Mouse (Mus musculus) liver, embryonic 12.5 days (tissue): Measurements from ENCODE around the gene Mrgprf. TPM values are rescaled to one million over a fixed set of nuclear protein-coding genes. Genes with fewer than 3 reads are reported as not detected.
A peak's percentile ranks its signal among the peaks of the same experiment; 100 is the strongest.

Experiments
- ATAC-seq: fragments of 200-750 bp; cut with Nextera tagmentation; 2 replicates; pipeline ENCODE4 v1.8.0; 2017; ENCODE audit warnings: moderate number of reproducible peaks, mild to moderate bottlenecking, moderate library complexity
- H3K27ac ChIP-seq: fragments of 300-500 bp; sonication (generic); 2 replicates; pipeline ENCODE4 v1.5.1; 2016; ENCODE audit warnings: mild to moderate bottlenecking
- H3K27me3 ChIP-seq: fragments of 300-500 bp; sonication (generic); replicated peaks from 2 replicates; pipeline ENCODE4 v1.6.1; 2016; ENCODE audit warnings: mild to moderate bottlenecking, moderate library complexity
- H3K36me3 ChIP-seq: fragments of 300-500 bp; sonication (generic); 2 replicates; pipeline ENCODE4 v1.6.1; 2016; ENCODE audit warnings: mild to moderate bottlenecking, moderate library complexity
- H3K4me1 ChIP-seq: fragments of 300-500 bp; sonication (generic); 2 replicates; pipeline ENCODE4 v1.6.1; 2016
- H3K4me2 ChIP-seq: fragments of 300-500 bp; sonication (generic); 2 replicates; pipeline ENCODE4 v1.6.1; 2016; ENCODE audit warnings: mild to moderate bottlenecking, moderate library complexity
- H3K4me3 ChIP-seq: fragments of 300-500 bp; sonication (generic); 2 replicates; pipeline ENCODE4 v1.5.1; 2016; ENCODE audit warnings: mild to moderate bottlenecking, moderate library complexity
- H3K9ac ChIP-seq: fragments of 300-500 bp; sonication (generic); 2 replicates; pipeline ENCODE4 v1.6.1; 2016; ENCODE audit warnings: mild to moderate bottlenecking, moderate library complexity
- H3K9me3 ChIP-seq: fragments of 300-500 bp; sonication (generic); replicated peaks from 2 replicates; pipeline ENCODE4 v1.6.1; 2016; ENCODE audit warnings: mild to moderate bottlenecking, moderate library complexity
- WGBS: fragments of 180-500 bp; shearing (Covaris S2); methylation state at CpG from one replicate; pipeline ENCODE4 v1.1.7; 2016; ENCODE audit not compliant: insufficient replicate concordance; 5-methylcytosine and 5-hydroxymethylcytosine counted together
- polyA plus RNA-seq: library from polyadenylated mRNA; unstranded; fragments of >200 nt; fragmentation: Nextera tagmentation; extraction: Ambion mirVana; gene quantifications from 2 replicates; pipeline ENCODE4 v1.2.1, GENCODE M21; 2016

The Mrgprf gene
- polyA plus RNA-seq, 1 experiment from 2014 or later = not detected

GRCm38 (mm10) chr7:145301341-145302005, 845 bp downstream of the Mrgprf start:
- Histone ChIP-seq H3K27me3 (peaks cover 24% of the 10 kb centered on the region; the same call in 1 of the 2 replicates), H3K4me2 (no peak overlapping the region), H3K4me1 (peaks cover 17% of the 10 kb centered on the region), H3K36me3 (no peaks in the 10 kb centered on the region), H3K27ac (no peak overlapping the region), H3K4me3 (no peak overlapping the region), H3K9ac (no peak overlapping the region), H3K9me3 (no peaks in the 10 kb centered on the region)
- no peak for ATAC-seq
- 69% methylated on average over 6 of the region's 6 CpGs for WGBS

GRCm38 (mm10) chr7:145302488-145303285, 2.1 kb downstream of the Mrgprf start:
- Histone ChIP-seq H3K4me3 (peak overlapping the region; percentile 13; the same call in 1 of the 2 replicates), H3K36me3 (no peaks in the 10 kb centered on the region), H3K4me2 (peak overlapping the region; percentile 56), H3K4me1 (peaks cover 17% of the 10 kb centered on the region), H3K27ac (no peak overlapping the region), H3K9ac (0 out of 2 replicates have a peak overlapping the region, but pooled peaks have one; percentile 4), H3K9me3 (no peaks in the 10 kb centered on the region), H3K27me3 (peaks cover 21% of the 10 kb centered on the region; the same call in 1 of the 2 replicates)
- ATAC-seq = peak; percentile 88
- WGBS = 8% methylated on average over 20 of the region's 20 CpGs

GRCm38 (mm10) chr7:145304153-145304552, 3.5 kb downstream of the Mrgprf start:
- WGBS = 55% methylated on average over 2 of the region's 2 CpGs
- H3K9ac ChIP-seq = no peak overlapping the region
- H3K4me2 ChIP-seq = no peak overlapping the region
- H3K4me1 ChIP-seq = peaks cover 17% of the 10 kb centered on the region
- no peaks in the 10 kb centered on the region for H3K9me3 ChIP-seq
- no peak for ATAC-seq
- H3K36me3 ChIP-seq = no peaks in the 10 kb centered on the region
- H3K27me3 ChIP-seq = peaks cover 29% of the 10 kb centered on the region; the same call in 1 of the 2 replicates
- no peak overlapping the region for H3K4me3 ChIP-seq
- no peak overlapping the region for H3K27ac ChIP-seq

GRCm38 (mm10) chr7:145307636-145308035, 7.0 kb downstream of the Mrgprf start:
- Histone ChIP-seq H3K9ac (no peak overlapping the region), H3K4me3 (no peak overlapping the region), H3K27ac (no peak overlapping the region), H3K36me3 (no peaks in the 10 kb centered on the region), H3K4me1 (peaks cover 9% of the 10 kb centered on the region), H3K27me3 (peaks cover 15% of the 10 kb centered on the region; the same call in 1 of the 2 replicates), H3K9me3 (no peaks in the 10 kb centered on the region), H3K4me2 (no peak overlapping the region)
- ATAC-seq = no peak
- 68% methylated on average over 10 of the region's 10 CpGs for WGBS

GRCm38 (mm10) chr7:145308061-145308675, 7.5 kb downstream of the Mrgprf start:
- WGBS = 54% methylated on average over 30 of the region's 30 CpGs
- Histone ChIP-seq H3K4me2 (no peak overlapping the region), H3K36me3 (no peaks in the 10 kb centered on the region), H3K4me1 (peaks cover 3% of the 10 kb centered on the region; the same call in 1 of the 2 replicates), H3K4me3 (no peak overlapping the region), H3K9me3 (no peaks in the 10 kb centered on the region), H3K9ac (no peak overlapping the region), H3K27ac (no peak overlapping the region), H3K27me3 (peaks cover 15% of the 10 kb centered on the region; the same call in 1 of the 2 replicates)
- ATAC-seq = no peak

GRCm38 (mm10) chr7:145308866-145309265, 8.2 kb downstream of the Mrgprf start:
- H3K27me3 ChIP-seq = peaks cover 15% of the 10 kb centered on the region; the same call in 1 of the 2 replicates
- no peaks in the 10 kb centered on the region for H3K4me1 ChIP-seq
- H3K27ac ChIP-seq = no peak overlapping the region
- H3K4me2 ChIP-seq = no peak overlapping the region
- ATAC-seq = no peak
- H3K9me3 ChIP-seq = no peaks in the 10 kb centered on the region
- no peak overlapping the region for H3K9ac ChIP-seq
- 45% methylated on average over 4 of the region's 4 CpGs for WGBS
- no peaks in the 10 kb centered on the region for H3K36me3 ChIP-seq
- H3K4me3 ChIP-seq = no peak overlapping the region

GRCm38 (mm10) chr7:145309877-145310276, 9.2 kb downstream of the Mrgprf start:
- H3K9ac ChIP-seq = no peak overlapping the region
- no peak overlapping the region for H3K27ac ChIP-seq
- 50% methylated on average over 1 of the region's 1 CpGs for WGBS
- H3K36me3 ChIP-seq = no peaks in the 10 kb centered on the region
- no peaks in the 10 kb centered on the region for H3K9me3 ChIP-seq
- no peaks in the 10 kb centered on the region for H3K4me1 ChIP-seq
- H3K27me3 ChIP-seq = peaks cover 15% of the 10 kb centered on the region; the same call in 1 of the 2 replicates
- H3K4me3 ChIP-seq = no peak overlapping the region
- no peak overlapping the region for H3K4me2 ChIP-seq
- ATAC-seq = no peak

GRCm38 (mm10) chr7:145310526-145310925, 9.9 kb downstream of the Mrgprf start:
- Histone ChIP-seq H3K4me3 (no peak overlapping the region), H3K36me3 (no peaks in the 10 kb centered on the region), H3K27me3 (peaks cover 15% of the 10 kb centered on the region; the same call in 1 of the 2 replicates), H3K27ac (no peak overlapping the region), H3K9ac (no peak overlapping the region), H3K4me1 (no peaks in the 10 kb centered on the region), H3K4me2 (no peak overlapping the region), H3K9me3 (no peaks in the 10 kb centered on the region)
- ATAC-seq = no peak
- whole genome bisulfite sequencing = 41% methylated on average over 5 of the region's 5 CpGs

GRCm38 (mm10) chr7:145312137-145312536, 11.5 kb downstream of the Mrgprf start:
- no peaks in the 10 kb centered on the region for H3K4me1 ChIP-seq
- WGBS = 69% methylated on average over 3 of the region's 3 CpGs
- H3K36me3 ChIP-seq = no peaks in the 10 kb centered on the region
- no peak overlapping the region for H3K4me3 ChIP-seq
- H3K9ac ChIP-seq = no peak overlapping the region
- H3K27ac ChIP-seq = no peak overlapping the region
- no peak overlapping the region for H3K4me2 ChIP-seq
- H3K27me3 ChIP-seq = peaks cover 15% of the 10 kb centered on the region; the same call in 1 of the 2 replicates
- H3K9me3 ChIP-seq = no peaks in the 10 kb centered on the region
- no peak for ATAC-seq

GRCm38 (mm10) chr7:145314785-145315411, 14.3 kb downstream of the Mrgprf start, which contains the start of gene Mrgprd:
Gene Mrgprd (plus strand): TSS chr7:145314835.
- Histone ChIP-seq H3K36me3 (no peaks in the 10 kb centered on the region), H3K9ac (no peak within 1 kb of the TSS), H3K9me3 (no peaks in the 10 kb centered on the region), H3K27ac (no peak within 1 kb of the TSS), H3K27me3 (peaks cover 6% of the 10 kb centered on the region; the same call in 1 of the 2 replicates), H3K4me2 (no peak within 1 kb of the TSS), H3K4me3 (no peak within 1 kb of the TSS), H3K4me1 (no peaks in the 10 kb centered on the region)
- ATAC-seq = no peak
- 77% methylated on average over 6 of the region's 6 CpGs for WGBS

GRCm38 (mm10) chr7:145317522-145317921, 16.9 kb downstream of the Mrgprf start:
- WGBS = 57% methylated on average over 4 of the region's 4 CpGs
- H3K9ac ChIP-seq = no peak overlapping the region
- no peaks in the 10 kb centered on the region for H3K36me3 ChIP-seq
- H3K27me3 ChIP-seq = no peaks in the 10 kb centered on the region
- H3K4me3 ChIP-seq = no peak overlapping the region
- H3K4me1 ChIP-seq = no peaks in the 10 kb centered on the region
- H3K27ac ChIP-seq = no peak overlapping the region
- ATAC-seq = no peak
- no peaks in the 10 kb centered on the region for H3K9me3 ChIP-seq
- H3K4me2 ChIP-seq = no peak overlapping the region
